Mouse (Mus musculus): ENCODE results near the gene Lipt2.

Gene Lipt2

GRCm38 (mm10) chr7:100159105-100159841, at the start of gene Lipt2:
TSS of gene Lipt2 (plus strand) at chr7:100159277.
- peak; percentile 96 for ATAC-seq (ENCODE audit: low TSS enrichment)

GRCm38 (mm10) chr7:100111506-100111905, 47.6 kb upstream of the Lipt2 start:
- ATAC-seq (ENCODE audit: low TSS enrichment), result no peak

GRCm38 (mm10) chr7:100113821-100114220, 45.3 kb upstream of the Lipt2 start:
- ATAC-seq (ENCODE audit: low TSS enrichment), result no peak

- no peak for ATAC-seq (ENCODE audit: low TSS enrichment)
Measured at GRCm38 (mm10) chr7:100114279-100114678, 44.8 kb upstream of the Lipt2 start.

- ATAC-seq (ENCODE audit: low TSS enrichment), result peak; percentile 31; the same call in 1 of the 2 replicates
Measured at GRCm38 (mm10) chr7:100120791-100121261, 38.3 kb upstream of the Lipt2 start.

- peak; percentile 98 for ATAC-seq (ENCODE audit: low TSS enrichment)
Measured at GRCm38 (mm10) chr7:100121376-100121789, 37.7 kb upstream of the Lipt2 start, which contains the start of gene Pold3. TSS of gene Pold3 (minus strand) at chr7:100121565.

- no peak for ATAC-seq (ENCODE audit: low TSS enrichment)
Measured at GRCm38 (mm10) chr7:100123486-100123885, 35.6 kb upstream of the Lipt2 start.

- ATAC-seq (ENCODE audit: low TSS enrichment), result no peak
Measured at GRCm38 (mm10) chr7:100124211-100124610, 34.9 kb upstream of the Lipt2 start.

GRCm38 (mm10) chr7:100125166-100125565, 33.9 kb upstream of the Lipt2 start:
- ATAC-seq (ENCODE audit: low TSS enrichment), result no peak

- no peak for ATAC-seq (ENCODE audit: low TSS enrichment)
Measured at GRCm38 (mm10) chr7:100126514-100126913, 32.6 kb upstream of the Lipt2 start.

- ATAC-seq (ENCODE audit: low TSS enrichment), result no peak
Measured at GRCm38 (mm10) chr7:100128262-100129041, 30.6 kb upstream of the Lipt2 start.

- ATAC-seq (ENCODE audit: low TSS enrichment), result no peak
Measured at GRCm38 (mm10) chr7:100130592-100130991, 28.5 kb upstream of the Lipt2 start.

GRCm38 (mm10) chr7:100132379-100132778, 26.7 kb upstream of the Lipt2 start:
- ATAC-seq (ENCODE audit: low TSS enrichment), result no peak

GRCm38 (mm10) chr7:100137038-100137437, 22.0 kb upstream of the Lipt2 start:
- ATAC-seq (ENCODE audit: low TSS enrichment), result no peak

GRCm38 (mm10) chr7:100138075-100138474, 21.0 kb upstream of the Lipt2 start:
- ATAC-seq (ENCODE audit: low TSS enrichment), result no peak

- no peak for ATAC-seq (ENCODE audit: low TSS enrichment)
Measured at GRCm38 (mm10) chr7:100140591-100140990, 18.5 kb upstream of the Lipt2 start.

- no peak for ATAC-seq (ENCODE audit: low TSS enrichment)
Measured at GRCm38 (mm10) chr7:100148586-100148985, 10.5 kb upstream of the Lipt2 start.

- ATAC-seq (ENCODE audit: low TSS enrichment), result no peak
Measured at GRCm38 (mm10) chr7:100150086-100150485, 9.0 kb upstream of the Lipt2 start.

GRCm38 (mm10) chr7:100150626-100151025, 8.5 kb upstream of the Lipt2 start:
- ATAC-seq (ENCODE audit: low TSS enrichment), result no peak

GRCm38 (mm10) chr7:100157669-100158068, 1.4 kb upstream of the Lipt2 start:
- ATAC-seq (ENCODE audit: low TSS enrichment), result no peak

- 0 out of 2 replicates have a peak, but pooled peaks have one; percentile 45 for ATAC-seq (ENCODE audit: low TSS enrichment)
Measured at GRCm38 (mm10) chr7:100160006-100160405, 929 bp downstream of the Lipt2 start.

- no peak for ATAC-seq (ENCODE audit: low TSS enrichment)
Measured at GRCm38 (mm10) chr7:100163506-100163905, 4.4 kb downstream of the Lipt2 start.

GRCm38 (mm10) chr7:100168654-100169053, 9.6 kb downstream of the Lipt2 start:
- ATAC-seq (ENCODE audit: low TSS enrichment), result no peak

All from frontal cortex, adult (tissue).